Mouse (Mus musculus) heart, embryonic 11.5 days (tissue): ENCODE data around the gene D330045A20Rik. TPM values are rescaled to one million over a fixed set of nuclear protein-coding genes. Genes with fewer than 3 reads are reported as not detected.

Experiments
- polyA plus RNA-seq: library from polyadenylated mRNA; unstranded; fragments of >200 nt; fragmentation: Nextera tagmentation; extraction: Ambion mirVana; gene quantifications from 2 replicates; pipeline ENCODE4 v1.2.1, GENCODE M21; 2014

The D330045A20Rik gene
- polyA plus RNA-seq, 1 experiment from 2014 or later, result 1.5 TPM

Other genes starting within 250 kb of the D330045A20Rik start
- 0.21 TPM in 1 of 2 replicates, not detected in the other for gene Trap1a, start 146.7 kb upstream of the D330045A20Rik start, polyA plus RNA-seq
- gene Rnf128, start 82.9 kb downstream of the D330045A20Rik start, polyA plus RNA-seq, result 27.6 and 29.0 TPM in 2 replicates
- gene Tbc1d8b, start 204.6 kb downstream of the D330045A20Rik start, polyA plus RNA-seq, result 1.9 and 2.0 TPM in 2 replicates
- 0.27 TPM in 1 of 2 replicates, not detected in the other for gene Gm15013, start 234.1 kb downstream of the D330045A20Rik start, polyA plus RNA-seq